Mouse (Mus musculus) stomach, embryonic 16.5 days (tissue): ENCODE results near the gene Rtl3. TPM values are rescaled to one million over a fixed set of nuclear protein-coding genes. Genes with fewer than 3 reads are reported as not detected.
A peak's percentile ranks its signal among the peaks of the same experiment; 100 is the strongest.

Experiments
- ATAC-seq: fragments of 200-750 bp; cut with Nextera tagmentation; 2 replicates; pipeline ENCODE4 v1.8.0; 2017; ENCODE audit warnings: moderate number of reproducible peaks, moderate TSS enrichment; ENCODE audit not compliant: insufficient read depth, low FRiP score
- H3K27ac ChIP-seq: fragments of 300-500 bp; sonication (generic); 2 replicates; pipeline ENCODE4 v1.5.1; 2014; ENCODE audit warnings: low read length
- H3K27me3 ChIP-seq: fragments of 300-500 bp; sonication (generic); 2 replicates; pipeline ENCODE4 v1.6.1; 2014; ENCODE audit warnings: low read length, control low read depth, mixed read lengths; ENCODE audit not compliant: control insufficient read depth, insufficient read depth
- H3K36me3 ChIP-seq: fragments of 300-500 bp; sonication (generic); 2 replicates; pipeline ENCODE4 v1.6.1; 2014; ENCODE audit warnings: low read length; ENCODE audit not compliant: control insufficient read depth, insufficient read depth
- H3K4me1 ChIP-seq: fragments of 300-500 bp; sonication (generic); 2 replicates; pipeline ENCODE4 v1.6.1; 2014; ENCODE audit warnings: low read length, control low read depth, mixed read lengths; ENCODE audit not compliant: control insufficient read depth, insufficient read depth
- H3K4me2 ChIP-seq: fragments of 300-500 bp; sonication (generic); 2 replicates; pipeline ENCODE4 v1.6.1; 2014; ENCODE audit warnings: low read depth, low read length, mixed read lengths
- H3K4me3 ChIP-seq: fragments of 300-500 bp; sonication (generic); replicated peaks from 2 replicates; pipeline ENCODE4 v1.5.1; 2014; ENCODE audit warnings: mild to moderate bottlenecking, low read length
- H3K9ac ChIP-seq: fragments of 300-500 bp; sonication (generic); 2 replicates; pipeline ENCODE4 v1.6.1; 2014; ENCODE audit warnings: low read length
- H3K9me3 ChIP-seq: fragments of 300-500 bp; sonication (generic); replicated peaks from 2 replicates; pipeline ENCODE4 v1.6.1; 2016; ENCODE audit warnings: low read length, control low read depth; ENCODE audit not compliant: control insufficient read depth
- WGBS: fragments of 180-500 bp; shearing (Covaris S2); extraction: QIAGEN DNeasy Blood & Tissue Kit; methylation state at CpG from one replicate; pipeline ENCODE4 v1.1.7; 2014; 5-methylcytosine and 5-hydroxymethylcytosine counted together
- polyA plus RNA-seq: library from polyadenylated mRNA; unstranded; fragments of >200 nt; fragmentation: Nextera tagmentation; extraction: Ambion mirVana; gene quantifications from 2 replicates; pipeline ENCODE4 v1.2.1, GENCODE M21; 2015

Gene Rtl3
- 48.3 and 51.0 TPM in 2 replicates for polyA plus RNA-seq

GRCm38 (mm10) chrX:106840409-106840808 lies at the start of gene Rtl3:
TSS of gene Rtl3 (minus strand) at chrX:106840644.
- Histone ChIP-seq H3K36me3 (peaks cover 7% of the 10 kb centered on the region; the same call in 1 of the 2 replicates), H3K4me2 (peak within 1 kb of the TSS; percentile 45), H3K4me3 (peak within 1 kb of the TSS; percentile 35), H3K27me3 (no peaks in the 10 kb centered on the region), H3K9ac (peak within 1 kb of the TSS; percentile 57; the same call in 1 of the 2 replicates), H3K4me1 (0 out of 2 replicates have a peak, but pooled peaks cover 3% of the 10 kb centered on the region), H3K9me3 (peaks cover 11% of the 10 kb centered on the region; the same call in 1 of the 2 replicates), H3K27ac (peak within 1 kb of the TSS; percentile 82)
- peak; percentile 81; the same call in 1 of the 2 replicates for ATAC-seq
- 35% methylated on average over 7 of the region's 7 CpGs for WGBS

- Histone ChIP-seq H3K36me3 (no peaks in the 10 kb centered on the region), H3K9ac (no peak overlapping the region), H3K4me1 (no peaks in the 10 kb centered on the region), H3K4me2 (no peak overlapping the region), H3K9me3 (no peaks in the 10 kb centered on the region), H3K4me3 (no peak overlapping the region), H3K27ac (peak overlapping the region; percentile 46; the same call in 1 of the 2 replicates), H3K27me3 (no peaks in the 10 kb centered on the region)
- 39% methylated on average over 4 of the region's 4 CpGs for WGBS
- ATAC-seq = no peak; the same call in 1 of the 2 replicates
Measured at GRCm38 (mm10) chrX:106872315-106872714, 31.9 kb upstream of the Rtl3 start.

GRCm38 (mm10) chrX:106871894-106872293 lies 31.4 kb upstream of the Rtl3 start:
- Histone ChIP-seq H3K9ac (no peak overlapping the region), H3K27me3 (no peaks in the 10 kb centered on the region), H3K27ac (no peak overlapping the region), H3K4me2 (no peak overlapping the region), H3K9me3 (no peaks in the 10 kb centered on the region), H3K4me3 (no peak overlapping the region), H3K36me3 (no peaks in the 10 kb centered on the region), H3K4me1 (no peaks in the 10 kb centered on the region)
- WGBS = 46% methylated on average over 3 of the region's 3 CpGs
- ATAC-seq = no peak

- WGBS = 36% methylated on average over 3 of the region's 3 CpGs
- Histone ChIP-seq H3K27me3 (no peaks in the 10 kb centered on the region), H3K4me1 (no peaks in the 10 kb centered on the region), H3K4me3 (no peak overlapping the region), H3K27ac (peak overlapping the region; percentile 35), H3K9me3 (no peaks in the 10 kb centered on the region), H3K36me3 (no peaks in the 10 kb centered on the region), H3K4me2 (no peak overlapping the region), H3K9ac (no peak overlapping the region)
- ATAC-seq = peak; percentile 47
Measured at GRCm38 (mm10) chrX:106871426-106871825, 31.0 kb upstream of the Rtl3 start.

- Histone ChIP-seq H3K4me1 (no peaks in the 10 kb centered on the region), H3K36me3 (no peaks in the 10 kb centered on the region), H3K27ac (no peak overlapping the region), H3K9ac (no peak overlapping the region), H3K4me2 (no peak overlapping the region), H3K4me3 (no peak overlapping the region), H3K27me3 (no peaks in the 10 kb centered on the region), H3K9me3 (no peaks in the 10 kb centered on the region)
- no peak for ATAC-seq
- 72% methylated on average over 3 of the region's 3 CpGs for WGBS
Measured at GRCm38 (mm10) chrX:106853523-106854300, 13.3 kb upstream of the Rtl3 start.

- 0 out of 2 replicates have a peak, but pooled peaks cover 3% of the 10 kb centered on the region for H3K4me1 ChIP-seq
- H3K36me3 ChIP-seq = peaks cover 7% of the 10 kb centered on the region; the same call in 1 of the 2 replicates
- peak overlapping the region; percentile 35 for H3K4me3 ChIP-seq
- 38% methylated on average over 5 of the region's 5 CpGs for WGBS
- H3K9me3 ChIP-seq = peaks cover 11% of the 10 kb centered on the region; the same call in 1 of the 2 replicates
- H3K27ac ChIP-seq = peak overlapping the region; percentile 82
- H3K9ac ChIP-seq = peak overlapping the region; percentile 39; the same call in 1 of the 2 replicates
- H3K4me2 ChIP-seq = peak overlapping the region; percentile 45
- H3K27me3 ChIP-seq = no peaks in the 10 kb centered on the region
- ATAC-seq = peak; percentile 71; the same call in 1 of the 2 replicates
Measured at GRCm38 (mm10) chrX:106839591-106839990, 853 bp downstream of the Rtl3 start.

- WGBS = 48% methylated on average over 1 of the region's 1 CpGs
- H3K4me2 ChIP-seq = no peak overlapping the region
- H3K4me1 ChIP-seq = no peaks in the 10 kb centered on the region
- no peak for ATAC-seq
- no peak overlapping the region for H3K4me3 ChIP-seq
- no peak overlapping the region for H3K9ac ChIP-seq
- H3K36me3 ChIP-seq = no peaks in the 10 kb centered on the region
- H3K27ac ChIP-seq = no peak overlapping the region
- H3K27me3 ChIP-seq = no peaks in the 10 kb centered on the region
- H3K9me3 ChIP-seq = no peaks in the 10 kb centered on the region
Measured at GRCm38 (mm10) chrX:106830494-106830893, 9.9 kb downstream of the Rtl3 start.

- no peak overlapping the region for H3K4me2 ChIP-seq
- no peaks in the 10 kb centered on the region for H3K9me3 ChIP-seq
- no peak overlapping the region for H3K9ac ChIP-seq
- H3K4me3 ChIP-seq = no peak overlapping the region
- WGBS = 45% methylated on average over 7 of the region's 7 CpGs
- no peaks in the 10 kb centered on the region for H3K36me3 ChIP-seq
- no peaks in the 10 kb centered on the region for H3K4me1 ChIP-seq
- no peak overlapping the region for H3K27ac ChIP-seq
- H3K27me3 ChIP-seq = no peaks in the 10 kb centered on the region
- ATAC-seq = no peak
Measured at GRCm38 (mm10) chrX:106809560-106810226, 30.8 kb downstream of the Rtl3 start.

- H3K27ac ChIP-seq = no peak overlapping the region
- H3K4me1 ChIP-seq = no peaks in the 10 kb centered on the region
- no peak overlapping the region for H3K4me2 ChIP-seq
- no peaks in the 10 kb centered on the region for H3K27me3 ChIP-seq
- H3K9me3 ChIP-seq = no peaks in the 10 kb centered on the region
- no peak overlapping the region for H3K9ac ChIP-seq
- no peak overlapping the region for H3K4me3 ChIP-seq
- WGBS = 74% methylated on average over 2 of the region's 2 CpGs
- H3K36me3 ChIP-seq = no peaks in the 10 kb centered on the region
- ATAC-seq = no peak
Measured at GRCm38 (mm10) chrX:106804387-106804786, 36.1 kb downstream of the Rtl3 start.
